Mouse (Mus musculus): Measurements from ENCODE around the gene Tmem256. TPM values are rescaled to one million over a fixed set of nuclear protein-coding genes. Genes with fewer than 3 reads are reported as not detected.
"Not testable (repeated sequence)": the region's sequence is repeated elsewhere in the genome, so short reads cannot be mapped to it uniquely, and the experiment has no call there.

Gene Tmem256
- polyA plus RNA-seq, 1 experiment from 2014 or later = 285 TPM

DNA sequence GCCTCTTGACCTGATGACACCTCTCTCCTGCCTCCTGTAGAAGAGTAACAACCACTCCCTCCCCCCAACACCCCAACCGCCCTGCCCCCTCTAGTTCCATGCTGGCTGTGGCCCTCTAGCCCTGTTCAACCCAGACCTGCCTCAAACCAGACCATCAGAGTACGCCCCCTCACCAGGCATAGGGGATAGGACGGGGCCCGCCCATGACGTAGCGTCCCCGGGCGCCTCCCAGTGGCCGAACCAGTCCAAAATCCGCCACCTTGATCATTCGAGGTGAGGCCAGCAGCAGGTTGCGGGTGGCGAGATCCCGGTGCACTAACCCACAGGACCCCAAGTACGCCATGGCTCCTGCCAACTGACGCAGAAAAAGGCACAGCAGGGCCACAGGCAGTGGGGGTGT is 17.0 kb downstream of the Tmem256 start:
- H3K27me3 ChIP-seq (ENCODE audit: control insufficient read depth, insufficient read depth, low read length) = peaks cover 13% of the 10 kb centered on the region
- no peaks in the 10 kb centered on the region for H3K4me1 ChIP-seq (ENCODE audit: control insufficient read depth, insufficient read depth, low read length)
- H3K9me3 ChIP-seq (ENCODE audit: control insufficient read depth, low read length) = no peaks in the 10 kb centered on the region
- H3K4me3 ChIP-seq (ENCODE audit: low read depth, low read length) = no peak overlapping the region
- peaks cover 1% of the 10 kb centered on the region; the same call in 1 of the 2 replicates for H3K36me3 ChIP-seq (ENCODE audit: control insufficient read depth, insufficient read depth, low read length)
- DNase-seq (ENCODE audit: low spot score, missing footprints) (peak; percentile 82), ATAC-seq (ENCODE audit: low FRiP score) (peak; percentile 48)
- no peak overlapping the region for H3K9ac ChIP-seq (ENCODE audit: low read length)
- H3K4me2 ChIP-seq = no peak overlapping the region
- WGBS = 24% methylated on average over 16 of the region's 16 CpGs
- no peak overlapping the region for H3K27ac ChIP-seq (ENCODE audit: low read depth, low read length)

DNA sequence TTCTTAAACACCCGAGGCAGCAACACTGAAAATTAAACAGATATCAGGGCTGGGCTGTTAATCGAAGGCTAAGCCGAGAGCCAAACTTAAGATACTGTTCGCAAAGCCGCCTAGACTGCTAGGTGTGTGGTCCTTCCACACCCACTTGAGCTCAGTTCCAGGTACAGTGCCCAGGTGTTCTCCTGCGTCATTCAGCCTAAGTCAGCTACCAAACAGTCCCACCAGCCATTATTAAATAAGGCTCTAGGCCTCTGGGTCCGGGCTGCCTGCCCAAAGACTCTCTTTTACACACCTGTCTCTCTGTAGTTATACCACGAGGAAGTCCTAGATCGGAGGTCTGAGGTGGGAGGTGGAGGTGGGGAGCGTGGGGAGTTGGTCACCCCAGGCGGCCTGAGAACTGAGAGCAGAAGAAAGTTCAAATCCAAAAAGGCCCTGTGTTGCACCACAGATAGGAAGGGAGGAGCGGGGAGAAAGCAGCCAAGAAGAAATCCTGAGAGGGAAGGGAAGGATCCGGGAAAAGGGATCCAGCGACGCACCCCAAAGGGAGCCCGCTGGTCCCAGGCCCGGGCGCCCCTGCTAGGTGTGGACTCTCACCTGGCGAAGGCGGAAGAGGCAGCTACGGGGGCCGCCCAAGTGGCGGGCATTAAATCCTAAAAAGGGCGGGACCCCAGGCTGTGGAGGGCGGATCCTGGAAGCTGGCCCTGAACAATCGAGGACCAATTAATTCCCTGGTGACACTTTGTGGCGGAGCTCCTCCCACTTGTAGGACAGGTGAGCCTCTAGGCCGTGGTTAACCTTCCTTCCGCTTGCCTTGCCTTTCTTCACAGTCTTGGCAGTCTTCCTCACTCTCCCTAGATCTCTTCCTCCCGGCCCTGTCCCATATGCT is 20.0 kb downstream of the Tmem256 start, which contains the start of gene Tnk1:
TSS of gene Tnk1 (minus strand) at position 618 of the 886 bp plus-strand sequence.
- H3K9me3 ChIP-seq (ENCODE audit: control insufficient read depth, low read length) = no peaks in the 10 kb centered on the region
- no peak within 1 kb of the TSS for H3K4me2 ChIP-seq
- ATAC-seq (ENCODE audit: low FRiP score) (no peak), DNase-seq (ENCODE audit: low spot score, missing footprints) (no peak)
- H3K4me3 ChIP-seq (ENCODE audit: low read depth, low read length) = no peak within 1 kb of the TSS
- no peak within 1 kb of the TSS for H3K27ac ChIP-seq (ENCODE audit: low read depth, low read length)
- H3K9ac ChIP-seq (ENCODE audit: low read length) = no peak within 1 kb of the TSS
- H3K27me3 ChIP-seq (ENCODE audit: control insufficient read depth, insufficient read depth, low read length) = peaks cover 13% of the 10 kb centered on the region
- no peaks in the 10 kb centered on the region for H3K36me3 ChIP-seq (ENCODE audit: control insufficient read depth, insufficient read depth, low read length)
- WGBS = 22% methylated on average over 30 of the region's 30 CpGs
- H3K4me1 ChIP-seq (ENCODE audit: control insufficient read depth, insufficient read depth, low read length) = no peaks in the 10 kb centered on the region

- H3K4me1 ChIP-seq (ENCODE audit: control insufficient read depth, insufficient read depth, low read length); H3K4me3 ChIP-seq (ENCODE audit: low read depth, low read length); H3K27me3 ChIP-seq (ENCODE audit: control insufficient read depth, insufficient read depth, low read length); H3K9ac ChIP-seq (ENCODE audit: low read length); H3K4me2 ChIP-seq; H3K9me3 ChIP-seq (ENCODE audit: control insufficient read depth, low read length); H3K27ac ChIP-seq (ENCODE audit: low read depth, low read length); H3K36me3 ChIP-seq (ENCODE audit: control insufficient read depth, insufficient read depth, low read length); DNase-seq (ENCODE audit: low spot score, missing footprints); ATAC-seq (ENCODE audit: low FRiP score): not testable (repeated sequence)
- 86% methylated on average over 3 of the region's 3 CpGs for WGBS
Observed at GRCm38 (mm10) chr11:69863729-69864128, 25.4 kb downstream of the Tmem256 start.

DNA sequence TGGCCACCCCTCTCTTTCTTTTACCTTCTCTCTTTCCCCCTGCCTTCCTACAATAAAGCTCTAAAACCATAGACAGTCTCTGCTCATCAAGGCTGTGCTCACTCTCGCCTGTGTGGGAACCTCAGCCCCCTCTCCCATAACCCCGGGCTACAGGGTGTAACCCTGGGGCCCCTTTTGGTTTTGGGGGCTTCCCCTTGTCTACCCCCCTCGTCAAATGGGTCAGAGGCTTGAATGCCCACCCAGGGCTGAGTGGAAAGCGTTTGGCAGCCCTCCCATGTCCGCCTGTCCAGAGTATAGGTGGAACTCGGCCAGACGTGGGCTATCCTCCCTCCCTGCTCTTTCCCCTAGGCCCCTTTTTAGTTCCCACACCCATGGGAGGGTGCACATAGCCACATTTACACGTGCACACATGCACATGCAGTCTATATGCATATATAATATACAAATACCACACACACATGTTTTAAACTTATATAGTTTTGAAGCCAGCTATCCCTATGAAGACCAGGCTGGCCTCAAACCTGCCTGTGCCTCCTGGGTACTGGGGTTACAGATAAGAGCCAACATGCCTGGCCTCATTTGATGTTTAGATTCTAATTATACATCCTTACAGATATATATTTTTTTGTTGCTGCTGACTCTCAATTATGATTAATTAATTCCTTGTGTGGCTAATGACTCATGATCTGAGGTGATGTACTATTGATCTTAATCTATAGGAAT is 26.0 kb downstream of the Tmem256 start:
- H3K9me3 ChIP-seq (ENCODE audit: control insufficient read depth, low read length) = no peaks in the 10 kb centered on the region
- H3K4me1 ChIP-seq (ENCODE audit: control insufficient read depth, insufficient read depth, low read length) = no peaks in the 10 kb centered on the region
- ATAC-seq (ENCODE audit: low FRiP score) (no peak), DNase-seq (ENCODE audit: low spot score, missing footprints) (no peak)
- H3K4me3 ChIP-seq (ENCODE audit: low read depth, low read length) = no peak overlapping the region
- no peaks in the 10 kb centered on the region for H3K27me3 ChIP-seq (ENCODE audit: control insufficient read depth, insufficient read depth, low read length)
- no peak overlapping the region for H3K27ac ChIP-seq (ENCODE audit: low read depth, low read length)
- no peak overlapping the region for H3K4me2 ChIP-seq
- no peak overlapping the region for H3K9ac ChIP-seq (ENCODE audit: low read length)
- WGBS = 63% methylated on average over 8 of the region's 8 CpGs
- H3K36me3 ChIP-seq (ENCODE audit: control insufficient read depth, insufficient read depth, low read length) = no peaks in the 10 kb centered on the region

DNA sequence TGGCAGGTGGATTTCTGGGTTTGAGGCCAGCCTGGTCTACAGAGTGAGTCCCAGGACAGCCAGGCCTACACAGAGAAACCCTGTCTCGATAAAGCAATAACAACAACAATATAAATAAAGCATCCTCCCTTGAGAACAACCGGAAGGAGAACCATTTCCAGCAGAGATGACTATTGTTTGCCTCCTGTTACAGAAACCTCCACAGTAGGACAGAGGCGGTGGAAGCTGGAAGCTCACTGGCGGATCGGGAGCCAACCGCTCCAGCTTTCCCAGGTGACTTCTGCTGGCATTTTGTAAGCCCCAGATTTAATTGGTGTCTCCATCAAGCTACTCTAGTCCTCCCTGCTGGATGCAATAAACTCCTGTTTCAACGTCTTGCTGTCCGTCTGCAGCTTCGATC is 27.2 kb downstream of the Tmem256 start:
- Histone ChIP-seq H3K4me1 (ENCODE audit: control insufficient read depth, insufficient read depth, low read length) (no peaks in the 10 kb centered on the region), H3K4me2 (no peak overlapping the region), H3K27me3 (ENCODE audit: control insufficient read depth, insufficient read depth, low read length) (no peaks in the 10 kb centered on the region), H3K4me3 (ENCODE audit: low read depth, low read length) (no peak overlapping the region), H3K9me3 (ENCODE audit: control insufficient read depth, low read length) (no peaks in the 10 kb centered on the region), H3K27ac (ENCODE audit: low read depth, low read length) (no peak overlapping the region), H3K9ac (ENCODE audit: low read length) (no peak overlapping the region), H3K36me3 (ENCODE audit: control insufficient read depth, insufficient read depth, low read length) (no peaks in the 10 kb centered on the region)
- DNase-seq (ENCODE audit: low spot score, missing footprints) = no peak
- 85% methylated on average over 9 of the region's 9 CpGs for WGBS
- ATAC-seq (ENCODE audit: low FRiP score) = no peak

DNA sequence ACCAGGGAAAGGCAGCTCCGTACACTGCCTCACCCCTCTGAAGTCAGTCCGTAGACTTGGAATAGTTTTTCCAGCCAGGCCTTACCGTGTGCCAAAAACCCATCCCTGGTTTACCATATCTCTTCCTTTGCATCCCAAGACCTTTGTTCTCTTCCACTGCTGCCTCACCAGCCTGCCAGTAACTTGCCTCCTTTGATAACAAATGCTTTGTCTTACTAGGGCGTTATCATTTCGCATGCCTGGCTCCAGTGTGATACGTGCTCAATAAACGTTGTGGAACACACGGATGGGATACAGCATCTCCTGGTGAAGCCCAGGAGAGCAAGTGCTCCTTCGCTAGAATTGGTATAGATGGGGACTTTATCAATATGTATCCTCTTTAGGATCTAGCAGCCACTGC is 29.0 kb downstream of the Tmem256 start:
- H3K4me3 ChIP-seq (ENCODE audit: low read depth, low read length) = no peak overlapping the region
- H3K27ac ChIP-seq (ENCODE audit: low read depth, low read length) = no peak overlapping the region
- H3K27me3 ChIP-seq (ENCODE audit: control insufficient read depth, insufficient read depth, low read length) = no peaks in the 10 kb centered on the region
- no peak overlapping the region for H3K4me2 ChIP-seq
- DNase-seq (ENCODE audit: low spot score, missing footprints) (no peak), ATAC-seq (ENCODE audit: low FRiP score) (no peak)
- no peaks in the 10 kb centered on the region for H3K9me3 ChIP-seq (ENCODE audit: control insufficient read depth, low read length)
- WGBS = 70% methylated on average over 9 of the region's 9 CpGs
- H3K36me3 ChIP-seq (ENCODE audit: control insufficient read depth, insufficient read depth, low read length) = no peaks in the 10 kb centered on the region
- H3K9ac ChIP-seq (ENCODE audit: low read length) = no peak overlapping the region
- H3K4me1 ChIP-seq (ENCODE audit: control insufficient read depth, insufficient read depth, low read length) = no peaks in the 10 kb centered on the region

GRCm38 (mm10) chr11:69870289-69871069 is 32.2 kb downstream of the Tmem256 start:
- Histone ChIP-seq H3K4me2 (no peak overlapping the region), H3K9ac (ENCODE audit: low read length) (no peak overlapping the region), H3K36me3 (ENCODE audit: control insufficient read depth, insufficient read depth, low read length) (no peaks in the 10 kb centered on the region), H3K4me3 (ENCODE audit: low read depth, low read length) (no peak overlapping the region), H3K9me3 (ENCODE audit: control insufficient read depth, low read length) (no peaks in the 10 kb centered on the region), H3K27me3 (ENCODE audit: control insufficient read depth, insufficient read depth, low read length) (no peaks in the 10 kb centered on the region), H3K27ac (ENCODE audit: low read depth, low read length) (no peak overlapping the region), H3K4me1 (ENCODE audit: control insufficient read depth, insufficient read depth, low read length) (no peaks in the 10 kb centered on the region)
- DNase-seq (ENCODE audit: low spot score, missing footprints) (no peak), ATAC-seq (ENCODE audit: low FRiP score) (no peak)
- 82% methylated on average over 2 of the region's 2 CpGs for WGBS

- Histone ChIP-seq H3K27ac (ENCODE audit: low read depth, low read length) (no peak overlapping the region), H3K4me3 (ENCODE audit: low read depth, low read length) (no peak overlapping the region), H3K4me2 (no peak overlapping the region), H3K36me3 (ENCODE audit: control insufficient read depth, insufficient read depth, low read length) (no peaks in the 10 kb centered on the region), H3K27me3 (ENCODE audit: control insufficient read depth, insufficient read depth, low read length) (no peaks in the 10 kb centered on the region), H3K4me1 (ENCODE audit: control insufficient read depth, insufficient read depth, low read length) (peaks cover under 1% of the 10 kb centered on the region; the same call in 1 of the 2 replicates), H3K9me3 (ENCODE audit: control insufficient read depth, low read length) (no peaks in the 10 kb centered on the region), H3K9ac (ENCODE audit: low read length) (no peak overlapping the region)
- 95% methylated on average over 7 of the region's 7 CpGs for WGBS
- DNase-seq (ENCODE audit: low spot score, missing footprints) (no peak), ATAC-seq (ENCODE audit: low FRiP score) (no peak)
Observed at GRCm38 (mm10) chr11:69871822-69872221, 33.5 kb downstream of the Tmem256 start.

All from midbrain, embryonic 11.5 days (tissue).